Mouse (Mus musculus): Measurements from ENCODE around the gene Palld. TPM values are rescaled to one million over a fixed set of nuclear protein-coding genes. Genes with fewer than 3 reads are reported as not detected.

Gene Palld
- polyA plus RNA-seq, 1 experiment from 2014 or later = 99.0 TPM

DNA sequence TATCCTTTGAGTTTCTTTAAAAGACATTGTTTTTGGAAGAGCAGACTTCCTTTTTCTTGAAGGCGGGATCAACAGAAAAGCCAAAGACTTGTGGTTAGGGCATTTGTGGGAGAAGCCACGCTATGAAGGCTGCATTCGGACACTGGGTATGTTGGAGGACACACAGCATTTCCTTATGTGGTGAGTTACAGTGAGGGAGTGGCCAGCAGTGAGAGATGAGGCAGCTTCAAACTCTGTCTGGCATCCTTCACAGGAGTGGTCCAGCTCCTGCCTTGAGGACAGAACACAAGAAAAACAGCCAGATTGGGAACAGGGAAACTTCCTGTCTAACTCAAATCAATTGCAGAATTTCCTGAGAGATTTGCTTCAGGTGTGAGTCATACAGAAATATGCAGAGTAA is 281.2 kb downstream of the Palld start:
- ATAC-seq (no peak), DNase-seq (ENCODE audit: low read depth, low spot score) (no peak)
- POLR2A ChIA-PET = no interaction called here
- CTCF ChIA-PET = interaction anchor here (1.4 kb wide), 1 partner anchor 12 kb away, joined by 3 read pairs; no protein-coding TSS in a partner anchor
- in situ Hi-C loops (cut with MboI; ENCODE audit: low pct_unique_long_range_greater_than_20kb) = no loop called here
- TF ChIP-seq CTCF (IDR thresholded peaks at IDR 0.05) = no peak
- H3K27me3 ChIP-seq = no peaks in the 10 kb centered on the region

- no peak for TF ChIP-seq CTCF (IDR thresholded peaks at IDR 0.05)
- CTCF ChIA-PET = no interaction called here
- no peaks in the 10 kb centered on the region for H3K27me3 ChIP-seq
- no peak for ATAC-seq
- no peak for DNase-seq (ENCODE audit: low read depth, low spot score)
- POLR2A ChIA-PET = interaction anchor here (0.7 kb wide), 1 partner anchor 25 kb away, joined by 8 read pairs; no protein-coding TSS in a partner anchor
- in situ Hi-C loops (cut with MboI; ENCODE audit: low pct_unique_long_range_greater_than_20kb) = no loop called here
These were observed 284.8 kb downstream of the Palld start for GRCm38 (mm10) chr8:61617651-61618050.

DNA sequence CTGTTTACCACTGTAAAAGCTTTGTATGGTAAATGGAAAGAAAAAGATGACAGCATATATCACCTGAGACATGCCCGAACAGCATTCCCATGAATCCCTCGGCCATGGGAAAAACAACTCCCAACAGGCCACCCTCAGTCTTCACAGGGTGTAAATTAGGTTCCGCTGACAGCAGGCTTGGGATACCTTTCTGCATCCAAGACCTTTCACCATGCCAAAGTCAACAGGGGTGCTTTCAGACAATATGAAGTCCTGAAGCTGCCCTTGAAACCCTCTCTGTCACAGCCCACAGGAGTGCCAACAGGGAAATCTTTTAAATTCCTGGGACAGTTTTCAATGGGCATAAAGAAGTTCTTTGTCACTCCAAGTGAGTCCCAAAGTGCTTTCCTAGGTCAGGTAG is 285.4 kb downstream of the Palld start:
- DNase-seq (ENCODE audit: low read depth, low spot score) = no peak
- in situ Hi-C loops (cut with MboI; ENCODE audit: low pct_unique_long_range_greater_than_20kb) = no loop called here
- ChIA-PET POLR2A (interaction anchor here (0.7 kb wide), 1 partner anchor 24 kb away, joined by 8 read pairs; no protein-coding TSS in a partner anchor), CTCF (interaction anchor here (1.4 to 1.7 kb wide), 3 partner anchors 8 to 45 kb away, joined by 3 to 6 read pairs (median 5); no protein-coding TSS in a partner anchor)
- TF ChIP-seq CTCF (IDR thresholded peaks at IDR 0.05) = no peak
- H3K27me3 ChIP-seq = no peaks in the 10 kb centered on the region
- ATAC-seq = no peak

DNA sequence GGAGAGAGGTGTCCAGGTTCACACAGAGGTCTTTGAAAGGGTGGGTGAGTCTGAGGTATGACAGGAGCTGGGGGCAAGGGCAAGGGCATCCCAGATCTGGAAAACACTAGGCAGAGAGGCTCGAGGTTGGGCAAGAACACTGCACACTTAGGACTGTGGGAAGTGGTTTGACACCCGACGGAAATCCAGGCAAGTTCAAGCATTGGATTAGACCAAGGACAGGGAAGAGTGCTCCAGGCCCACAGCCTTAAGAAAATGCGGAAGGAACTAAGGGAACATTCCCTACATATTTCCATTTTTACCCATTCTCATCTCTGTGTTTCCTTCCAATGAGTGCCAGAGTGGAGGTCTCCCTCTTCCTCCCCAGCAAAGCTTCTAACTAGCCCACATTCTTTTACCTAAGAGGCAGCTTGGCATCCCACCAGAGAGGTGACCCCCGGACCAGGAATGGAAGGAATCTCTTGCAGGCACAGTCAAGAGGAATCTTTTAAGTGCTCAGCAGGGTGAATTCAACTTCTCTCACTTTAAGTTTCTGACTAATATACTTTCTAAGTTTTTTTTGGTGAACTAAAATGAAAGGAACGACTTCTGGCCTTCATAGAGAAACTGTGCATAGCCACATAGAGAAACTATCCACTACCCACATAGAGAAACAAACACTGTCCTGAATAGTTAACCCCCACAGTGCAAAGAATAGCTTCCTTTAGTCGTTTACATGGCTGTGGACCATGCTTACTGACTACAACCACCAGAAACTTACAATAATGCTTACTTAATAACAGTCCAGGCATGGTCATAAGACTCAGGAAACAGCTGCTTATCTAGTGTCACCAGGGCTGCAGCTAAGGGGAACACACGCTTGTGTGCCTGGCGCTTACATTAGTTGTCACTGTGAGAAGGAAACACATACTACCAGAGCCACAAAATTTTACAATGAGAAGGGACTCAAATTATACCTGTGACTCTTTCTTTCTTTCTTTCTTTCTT is 286.5 kb downstream of the Palld start:
- TF ChIP-seq CTCF (IDR thresholded peaks at IDR 0.05) = no peak
- in situ Hi-C loops (cut with MboI; ENCODE audit: low pct_unique_long_range_greater_than_20kb) = no loop called here
- DNase-seq (ENCODE audit: low read depth, low spot score) (no peak), ATAC-seq (peak; percentile 28)
- ChIA-PET CTCF (interaction anchor here (1.4 to 1.7 kb wide), 3 partner anchors 8 to 43 kb away, joined by 3 to 6 read pairs (median 5); no protein-coding TSS in a partner anchor), POLR2A (interaction anchor here (0.6 kb wide), 1 partner anchor 9 kb away, joined by 8 read pairs; no protein-coding TSS in a partner anchor)
- no peaks in the 10 kb centered on the region for H3K27me3 ChIP-seq

GRCm38 (mm10) chr8:61611741-61612140 is 290.7 kb downstream of the Palld start:
- H3K27me3 ChIP-seq = no peaks in the 10 kb centered on the region
- DNase-seq (ENCODE audit: low read depth, low spot score) = no peak
- in situ Hi-C loops (cut with MboI; ENCODE audit: low pct_unique_long_range_greater_than_20kb) = no loop called here
- no peak for TF ChIP-seq CTCF (IDR thresholded peaks at IDR 0.05)
- POLR2A ChIA-PET = no interaction called here
- CTCF ChIA-PET = no interaction called here
- ATAC-seq = no peak

- in situ Hi-C loops (cut with MboI; ENCODE audit: low pct_unique_long_range_greater_than_20kb) = no loop called here
- ATAC-seq (no peak), DNase-seq (ENCODE audit: low read depth, low spot score) (no peak)
- no peak for TF ChIP-seq CTCF (IDR thresholded peaks at IDR 0.05)
- CTCF ChIA-PET = interaction anchor here (1.1 kb wide), 2 partner anchors 17 to 22 kb away, joined by 3 read pairs; no protein-coding TSS in a partner anchor
- H3K27me3 ChIP-seq = no peaks in the 10 kb centered on the region
- POLR2A ChIA-PET = no interaction called here
These were observed 291.4 kb downstream of the Palld start for GRCm38 (mm10) chr8:61611077-61611476.

GRCm38 (mm10) chr8:61610546-61610945 is 291.9 kb downstream of the Palld start:
- in situ Hi-C loops (cut with MboI; ENCODE audit: low pct_unique_long_range_greater_than_20kb) = no loop called here
- ChIA-PET POLR2A (no interaction called here), CTCF (interaction anchor here (1.1 kb wide), 2 partner anchors 18 to 21 kb away, joined by 3 read pairs; no protein-coding TSS in a partner anchor)
- no peaks in the 10 kb centered on the region for H3K27me3 ChIP-seq
- no peak for TF ChIP-seq CTCF (IDR thresholded peaks at IDR 0.05)
- DNase-seq (ENCODE audit: low read depth, low spot score) = no peak
- ATAC-seq = no peak

DNA sequence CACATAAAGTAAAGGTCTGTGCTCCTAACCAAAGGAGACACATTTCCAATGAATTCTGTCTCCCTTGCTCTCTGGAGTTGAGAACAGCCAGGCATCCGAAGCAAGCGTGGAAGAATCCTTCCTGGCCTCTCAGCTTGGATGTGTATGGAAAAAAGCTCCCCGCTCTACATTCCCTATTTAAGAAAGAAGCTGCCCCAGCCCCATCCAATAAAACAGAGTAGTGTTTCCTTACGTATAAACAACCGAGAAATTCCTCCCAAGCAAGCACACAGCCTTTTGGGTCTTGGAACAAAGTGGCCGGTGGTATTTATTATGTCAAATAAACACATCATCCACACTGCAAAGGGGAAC is 295.1 kb downstream of the Palld start:
- CTCF ChIA-PET = interaction anchor here (1.8 to 2.0 kb wide), 2 partner anchors 9 to 31 kb away, joined by 3 to 5 read pairs; no protein-coding TSS in a partner anchor
- H3K27me3 ChIP-seq = no peaks in the 10 kb centered on the region
- DNase-seq (ENCODE audit: low read depth, low spot score) (no peak), ATAC-seq (no peak)
- POLR2A ChIA-PET = interaction anchor here (0.6 kb wide), 1 partner anchor 220 kb away, joined by 3 read pairs; no protein-coding TSS in a partner anchor
- in situ Hi-C loops (cut with MboI; ENCODE audit: low pct_unique_long_range_greater_than_20kb) = no loop called here
- TF ChIP-seq CTCF (IDR thresholded peaks at IDR 0.05) = no peak

- ChIA-PET POLR2A (interaction anchor here (0.6 to 1.3 kb wide), 5 partner anchors 9 to 220 kb away, joined by 3 to 11 read pairs (median 5); no protein-coding TSS in a partner anchor), CTCF (interaction anchor here (0.9 to 2.0 kb wide), 3 partner anchors 10 to 30 kb away, joined by 3 to 5 read pairs (median 3); no protein-coding TSS in a partner anchor)
These were observed 295.6 kb downstream of the Palld start for GRCm38 (mm10) chr8:61606795-61607462.

GRCm38 (mm10) chr8:61604871-61605270 is 297.6 kb downstream of the Palld start:
- CTCF ChIA-PET = interaction anchor here (0.9 kb wide), 1 partner anchor 14 kb away, joined by 3 read pairs; no protein-coding TSS in a partner anchor
- in situ Hi-C loops (cut with MboI; ENCODE audit: low pct_unique_long_range_greater_than_20kb) = no loop called here
- no peaks in the 10 kb centered on the region for H3K27me3 ChIP-seq
- no peak for DNase-seq (ENCODE audit: low read depth, low spot score)
- ATAC-seq = no peak
- POLR2A ChIA-PET = no interaction called here
- TF ChIP-seq CTCF (IDR thresholded peaks at IDR 0.05) = no peak

More at GRCm38 (mm10) chr8:61606795-61607462, 295.6 kb downstream of the Palld start:
- H3K27me3 ChIP-seq = no peaks in the 10 kb centered on the region
- no peak for TF ChIP-seq CTCF (IDR thresholded peaks at IDR 0.05)
- in situ Hi-C loops (cut with MboI; ENCODE audit: low pct_unique_long_range_greater_than_20kb) = no loop called here
- peak; percentile 94 for ATAC-seq
- peak; percentile 44 for DNase-seq (ENCODE audit: low read depth, low spot score)

All from Patski (cell line).